Mouse (Mus musculus) ovary, postnatal 36 days (tissue): ENCODE results near the gene Tyw3.
"Not testable (repeated sequence)": the region's sequence is repeated elsewhere in the genome, so short reads cannot be mapped to it uniquely, and the experiment has no call there.

Experiments used
- DNase-seq: peaks from one replicate; pipeline ENCODE4 v3.0.0; 2022; ENCODE audit warnings: low spot score, mixed read lengths

Gene Tyw3

DNA sequence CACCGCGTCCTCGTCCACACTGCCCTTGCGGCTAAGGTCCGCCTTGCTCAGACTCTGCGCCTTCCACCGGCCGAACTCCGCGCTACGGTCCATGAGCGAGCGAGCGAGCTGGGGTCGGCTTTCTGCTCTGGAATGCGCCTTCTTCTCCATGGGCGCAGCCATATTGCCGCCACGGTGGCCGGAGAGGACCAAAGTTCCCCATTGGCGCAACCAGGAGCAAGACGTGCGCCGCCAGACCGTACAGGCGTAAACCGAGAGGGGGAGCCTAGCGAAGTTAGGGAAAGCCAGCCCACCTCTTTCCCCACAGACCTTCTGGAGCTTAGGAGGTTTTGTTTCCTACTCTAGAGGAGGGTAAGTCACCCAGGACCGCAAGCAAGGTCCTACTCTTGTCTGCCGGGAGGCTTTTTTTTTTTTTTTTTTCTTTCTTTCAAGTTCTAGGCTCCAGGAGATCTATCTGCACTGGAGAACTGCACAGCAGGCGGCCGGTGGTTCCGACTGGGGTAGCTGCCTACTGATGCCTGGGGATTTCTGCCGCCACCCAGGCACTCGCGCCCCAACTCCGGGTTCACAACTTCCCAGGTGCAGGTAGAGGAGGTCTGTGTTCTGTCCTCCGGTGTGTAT, at the start of gene Tyw3:
Gene Tyw3 (minus strand): TSS at position 171 of the 621 bp plus-strand sequence.
- peak; percentile 97 for DNase-seq

DNA sequence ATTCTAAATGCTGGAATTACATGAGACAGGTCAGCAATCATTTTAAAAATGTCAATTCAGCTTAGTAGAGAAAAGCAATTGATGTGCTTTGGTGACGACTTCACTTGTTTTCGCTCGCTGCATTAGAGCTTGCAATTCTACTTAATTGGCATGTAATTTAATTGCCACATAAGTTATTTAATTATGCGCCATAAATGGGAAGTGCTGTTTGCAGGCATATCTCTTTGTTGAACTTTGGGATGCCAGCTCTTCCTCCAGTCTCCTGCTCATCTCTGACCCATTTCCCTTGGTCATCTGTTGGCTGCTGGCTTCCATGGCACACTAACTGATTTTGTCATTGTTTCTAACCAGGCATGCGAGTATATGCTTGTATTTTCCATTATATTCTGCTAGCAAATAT, 36.2 kb upstream of the Tyw3 start:
- DNase-seq, result no peak

DNA sequence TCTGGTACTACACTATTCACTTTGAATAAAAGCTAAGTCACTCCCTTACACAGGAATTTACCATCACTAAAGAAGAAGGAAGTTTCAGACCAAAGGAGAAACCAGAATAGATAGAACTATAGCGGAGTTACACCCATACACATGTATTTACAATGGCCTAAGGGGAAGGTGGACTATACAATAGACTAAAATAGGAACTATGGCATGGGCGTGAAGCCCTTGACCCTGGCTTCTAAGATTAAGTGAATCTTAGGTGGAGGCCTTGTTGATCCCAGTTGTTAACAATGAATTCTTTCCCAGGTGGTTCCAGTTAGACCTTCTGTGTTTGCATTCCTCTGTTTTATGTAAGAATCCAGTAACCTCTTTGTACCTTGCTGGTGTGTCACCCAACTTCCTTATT, 34.4 kb upstream of the Tyw3 start:
- not testable (repeated sequence) for DNase-seq

DNA sequence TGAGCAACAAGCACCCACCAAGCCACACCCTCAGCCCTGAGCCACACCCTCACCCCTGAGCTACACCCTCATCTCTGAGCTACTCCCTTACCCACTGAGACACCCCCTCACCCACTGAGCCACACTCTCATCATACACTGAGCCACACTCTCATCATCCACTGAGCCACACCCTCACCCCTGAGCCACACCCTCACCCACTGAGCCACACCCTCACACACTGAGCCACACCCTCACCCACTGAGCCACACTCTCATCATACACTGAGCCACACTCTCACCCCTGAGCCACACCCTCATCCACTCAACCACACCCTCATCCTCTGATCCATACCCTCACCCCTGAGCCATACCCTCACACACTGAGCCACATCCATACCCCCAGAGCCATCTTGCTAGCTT, 31.4 kb upstream of the Tyw3 start:
- DNase-seq, result no peak

DNA sequence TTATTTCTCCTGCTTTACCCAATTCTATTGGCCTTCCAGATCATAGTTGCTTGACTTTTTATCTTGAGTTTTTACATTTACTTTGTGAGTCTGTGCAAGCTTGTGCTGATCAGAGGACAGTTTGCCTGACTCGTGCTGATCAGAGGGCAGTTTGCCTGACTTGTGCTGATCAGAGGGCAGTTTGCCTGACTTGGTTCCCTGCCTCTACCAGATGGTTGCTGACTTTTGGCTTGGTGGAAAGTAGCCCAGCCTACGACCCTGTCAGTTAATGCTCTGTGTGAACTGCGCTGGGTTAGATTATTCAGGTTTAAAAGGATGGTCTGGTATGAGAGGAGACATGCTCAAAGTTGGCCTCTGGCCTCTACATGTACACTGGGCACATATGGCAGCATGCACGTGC, 19.2 kb upstream of the Tyw3 start:
- no peak for DNase-seq

DNA sequence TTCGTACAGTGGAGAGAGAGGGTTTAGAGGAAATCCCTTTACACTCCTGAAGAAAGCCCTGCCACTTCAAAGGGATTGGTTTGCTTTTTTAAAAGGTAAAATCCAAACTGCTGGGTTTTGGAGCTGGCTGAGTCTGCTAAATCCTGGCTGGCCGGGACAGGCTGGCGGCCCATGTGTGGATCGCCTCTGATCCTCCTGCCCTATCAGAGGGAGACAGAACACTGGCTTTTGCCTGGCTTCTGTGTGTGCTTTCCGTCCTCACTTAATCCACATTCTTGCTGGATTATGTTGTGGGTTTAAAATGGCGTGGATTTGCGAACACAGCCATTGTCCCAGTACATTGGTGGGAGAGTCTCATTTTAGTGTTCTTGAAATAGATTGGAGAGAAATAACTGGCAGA, 18.4 kb upstream of the Tyw3 start:
- no peak for DNase-seq

DNA sequence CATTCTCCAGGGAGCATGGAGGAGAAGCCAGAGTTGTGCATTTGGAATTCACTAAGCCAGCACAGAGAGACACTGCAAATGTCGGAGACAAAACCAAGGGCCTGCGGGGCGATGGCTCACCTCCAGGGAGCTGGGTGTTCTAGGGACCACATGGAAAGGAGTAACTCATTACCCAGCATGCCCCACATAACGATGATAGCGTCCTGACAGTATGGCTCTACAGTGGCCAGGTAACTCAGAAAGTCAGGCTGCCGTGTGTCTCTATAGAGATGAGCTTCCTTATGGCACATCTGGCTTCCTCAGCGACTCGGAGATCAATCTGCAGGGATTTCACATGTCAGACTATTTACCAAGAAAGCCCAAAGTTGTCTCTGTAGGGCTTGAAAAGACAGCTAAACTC, 17.9 kb upstream of the Tyw3 start:
- DNase-seq, result no peak

DNA sequence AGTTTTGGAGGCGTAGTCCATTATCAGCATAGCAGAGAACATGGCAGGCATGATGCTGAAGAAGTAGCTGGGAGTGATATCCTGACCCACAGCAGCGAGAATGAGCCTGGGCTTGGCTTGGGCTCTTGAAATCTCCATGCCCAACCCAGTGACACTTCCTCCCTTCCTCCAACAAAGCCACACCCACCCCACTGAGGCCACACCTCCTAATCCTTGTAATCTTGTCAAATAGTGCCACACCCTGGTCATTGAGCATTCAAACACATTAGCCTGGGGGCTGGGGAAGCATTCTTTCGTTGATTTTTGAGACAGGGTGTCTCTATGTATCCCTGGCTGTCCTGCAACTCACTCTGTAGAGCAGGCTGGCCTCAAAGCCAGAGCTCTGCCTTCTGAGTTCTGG, 15.0 kb upstream of the Tyw3 start:
- DNase-seq, result no peak

DNA sequence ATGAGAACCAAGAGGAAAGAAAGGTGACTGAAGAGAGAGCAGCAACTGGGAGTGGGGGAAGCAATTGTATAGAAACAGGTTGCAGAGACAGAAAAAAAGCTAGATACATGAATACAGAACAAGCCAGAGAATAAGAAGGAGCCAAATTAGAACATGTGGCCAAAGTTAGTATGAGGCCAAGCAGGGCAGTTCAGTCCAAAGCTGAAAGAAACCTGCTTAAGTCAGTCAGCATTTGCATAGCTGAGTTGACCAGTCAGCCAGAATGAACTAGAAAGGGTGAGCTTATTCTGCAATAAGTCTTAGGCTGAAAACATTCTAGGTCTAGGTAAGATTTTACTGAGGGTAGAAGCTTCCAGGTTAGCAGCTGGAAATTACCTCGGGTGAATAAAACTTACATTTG, 11.0 kb upstream of the Tyw3 start:
- DNase-seq, result no peak

DNA sequence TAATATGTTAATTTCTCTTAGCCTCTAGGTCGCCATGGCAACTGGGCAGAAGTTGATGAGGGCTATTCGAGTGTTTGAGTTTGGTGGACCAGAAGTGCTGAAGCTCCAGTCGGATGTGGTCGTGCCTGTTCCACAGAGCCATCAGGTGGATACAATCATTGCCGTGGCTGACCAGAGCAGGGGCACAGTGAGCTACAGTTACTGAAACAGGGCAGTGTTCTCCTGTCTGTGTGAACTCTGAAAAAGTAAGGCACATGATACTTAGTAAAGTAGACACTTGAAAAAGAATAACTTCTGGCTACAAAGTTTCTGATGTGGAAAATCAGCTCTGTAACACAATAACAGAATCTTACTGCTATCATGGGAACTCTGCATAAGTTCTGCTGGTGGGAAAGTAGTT, 8.0 kb upstream of the Tyw3 start:
- no peak for DNase-seq

DNA sequence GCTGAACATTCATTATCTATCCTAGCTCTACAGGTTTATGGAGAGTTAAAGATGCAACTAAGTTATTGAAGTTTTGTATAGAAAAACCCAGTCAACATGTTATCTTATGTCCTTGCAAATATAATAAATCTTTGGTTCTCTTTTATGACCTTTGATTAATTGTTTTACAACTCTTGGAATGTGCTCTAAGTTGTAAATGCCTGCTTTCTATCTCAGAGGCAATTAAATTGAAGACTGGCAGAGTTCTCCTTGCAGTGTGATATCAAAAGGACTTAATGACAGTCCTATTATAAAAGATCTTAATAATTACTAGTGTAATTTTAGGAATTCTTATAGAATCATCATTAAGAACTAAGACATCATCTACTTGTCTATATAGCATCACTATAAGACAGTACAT, 5.2 kb upstream of the Tyw3 start:
- no peak for DNase-seq

DNA sequence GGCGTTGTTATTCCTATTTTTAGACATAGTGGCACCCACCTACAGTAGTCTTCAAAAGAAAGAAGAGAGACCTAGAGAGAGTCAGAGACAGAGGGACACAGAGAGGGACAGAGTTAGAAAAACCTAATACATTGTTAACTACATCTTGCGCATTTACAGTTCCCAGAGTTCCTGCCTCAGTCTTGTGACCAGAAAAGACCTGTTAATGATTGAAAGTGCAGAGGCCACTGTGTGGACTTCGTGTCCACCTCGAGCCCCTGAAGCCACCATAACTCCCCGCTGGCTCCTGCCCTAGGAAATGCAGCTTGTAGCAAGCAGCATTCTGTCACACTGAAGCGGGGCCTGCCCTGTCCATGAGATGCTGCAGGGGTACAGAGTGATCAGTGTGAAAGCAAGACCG, 657 bp upstream of the Tyw3 start:
- DNase-seq, result no peak

DNA sequence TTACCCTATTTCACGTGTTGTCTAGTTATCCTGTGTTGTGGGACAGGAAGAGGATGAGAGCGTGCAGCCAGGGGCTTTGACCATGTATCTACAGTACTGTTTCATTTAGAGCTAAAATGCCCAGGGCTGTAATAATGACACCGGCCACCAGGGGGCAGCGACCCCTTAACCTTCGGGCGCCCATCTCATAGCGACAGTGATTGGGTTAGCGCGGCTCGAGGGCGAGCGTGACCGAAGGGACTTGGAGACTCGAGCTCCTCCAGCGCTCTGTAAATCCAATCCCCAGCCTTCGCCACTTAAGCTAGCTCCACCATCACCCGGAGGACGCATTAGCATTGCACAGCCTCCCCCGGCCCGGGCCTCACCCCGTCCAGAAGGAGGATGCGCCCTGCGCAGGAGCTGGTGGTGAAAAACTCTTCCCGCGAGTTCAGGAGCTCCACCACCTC, 393 bp downstream of the Tyw3 start, which contains the start of gene Cryz:
Gene Cryz (plus strand): TSS at position 224 of the 446 bp plus-strand sequence.
- DNase-seq, result peak; percentile 86

DNA sequence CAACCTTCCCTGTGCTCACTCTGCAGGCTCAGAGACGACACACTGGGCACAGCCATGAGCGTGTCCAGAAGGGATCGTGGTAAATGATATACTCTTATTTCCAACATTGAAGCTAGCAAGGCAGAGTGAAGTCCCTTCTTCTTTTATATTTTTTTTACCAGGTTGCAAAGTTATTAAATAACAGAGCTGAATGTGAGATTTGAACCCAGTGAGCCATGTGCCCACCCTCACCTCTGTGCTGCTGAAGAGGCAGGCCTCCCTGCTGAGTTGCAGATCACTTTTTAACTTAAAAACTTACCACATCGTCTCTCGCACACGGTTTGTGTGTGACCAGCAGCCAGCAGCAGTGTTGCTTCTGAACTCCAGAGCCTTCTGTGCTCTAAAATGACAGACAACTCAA, 2.7 kb downstream of the Tyw3 start:
- no peak for DNase-seq

DNA sequence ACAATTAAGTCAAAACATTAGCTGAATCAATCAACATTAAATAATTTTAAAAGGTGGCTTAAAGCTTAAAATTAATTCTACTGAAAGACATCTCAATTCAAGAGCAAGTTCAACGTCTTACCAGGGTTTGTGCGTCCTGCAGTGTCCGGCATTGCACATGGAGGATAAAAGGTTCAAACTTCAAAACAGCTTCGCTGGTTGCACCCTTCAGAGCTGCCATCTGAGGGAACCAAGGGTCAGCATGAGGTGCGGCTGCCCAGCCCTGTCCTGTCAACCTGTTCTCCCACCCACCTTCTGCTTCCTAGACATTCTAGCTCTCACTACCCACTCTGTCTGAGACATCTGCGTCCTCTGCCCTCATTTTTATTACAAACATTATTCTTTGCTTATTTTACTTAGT, 3.3 kb downstream of the Tyw3 start:
- no peak for DNase-seq

DNA sequence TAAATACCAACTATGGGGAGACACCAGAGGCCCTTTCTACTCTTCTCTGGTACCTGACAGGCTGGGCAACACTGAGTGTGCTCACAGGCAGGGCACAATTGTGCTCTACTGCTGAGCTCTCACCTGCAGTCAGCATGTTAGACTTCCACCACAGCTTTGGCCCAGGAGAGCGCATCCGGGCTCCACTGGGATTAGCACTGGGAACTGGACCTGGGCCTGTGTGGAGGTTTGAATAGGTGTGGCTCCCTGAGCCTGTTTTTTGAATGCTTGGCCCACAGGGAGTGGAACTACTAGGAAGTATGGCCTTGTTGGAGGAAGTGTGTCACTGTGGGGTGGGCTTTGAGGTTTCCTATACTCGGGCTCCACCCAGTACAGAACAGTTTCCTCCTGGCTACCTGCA, 5.3 kb downstream of the Tyw3 start:
- no peak for DNase-seq

DNA sequence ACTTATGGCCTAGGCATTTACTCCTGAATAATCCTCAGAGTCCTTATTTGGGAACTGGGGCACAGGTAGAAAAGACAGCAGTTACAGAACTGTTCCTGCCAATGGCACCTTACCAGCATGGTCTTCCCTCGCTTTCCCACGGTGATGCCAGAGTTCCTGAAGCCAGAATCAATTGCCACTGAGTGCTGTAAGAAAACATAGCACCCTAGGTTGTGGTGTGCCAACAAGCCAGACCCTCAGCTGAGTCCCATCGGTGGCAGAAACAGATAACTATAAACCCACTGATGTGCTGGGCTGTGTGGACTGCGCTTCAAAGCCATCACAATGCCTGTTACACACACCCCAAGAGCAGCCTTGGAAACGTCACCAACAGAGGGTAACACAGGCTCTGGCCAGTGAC, 5.9 kb downstream of the Tyw3 start:
- no peak for DNase-seq

DNA sequence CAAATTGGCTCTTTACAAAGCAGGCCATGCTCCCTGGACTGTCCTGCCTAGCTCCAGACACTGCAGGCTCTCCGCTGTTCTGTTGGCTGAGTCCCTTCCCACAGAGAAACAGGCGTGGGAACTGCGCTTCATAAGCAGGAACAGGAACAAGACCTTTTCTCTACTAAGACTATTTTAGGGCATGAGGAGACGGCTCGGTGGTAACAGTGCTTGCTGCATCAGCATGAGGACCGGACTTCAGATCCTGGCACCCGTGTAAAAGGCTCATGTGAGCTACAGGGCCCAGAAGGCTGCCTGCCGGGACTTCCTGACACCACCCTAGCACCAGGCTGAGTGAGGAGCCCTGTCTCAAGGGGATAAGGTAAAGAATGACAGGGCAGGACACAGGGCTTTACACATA, 12.6 kb downstream of the Tyw3 start:
- no peak for DNase-seq

DNA sequence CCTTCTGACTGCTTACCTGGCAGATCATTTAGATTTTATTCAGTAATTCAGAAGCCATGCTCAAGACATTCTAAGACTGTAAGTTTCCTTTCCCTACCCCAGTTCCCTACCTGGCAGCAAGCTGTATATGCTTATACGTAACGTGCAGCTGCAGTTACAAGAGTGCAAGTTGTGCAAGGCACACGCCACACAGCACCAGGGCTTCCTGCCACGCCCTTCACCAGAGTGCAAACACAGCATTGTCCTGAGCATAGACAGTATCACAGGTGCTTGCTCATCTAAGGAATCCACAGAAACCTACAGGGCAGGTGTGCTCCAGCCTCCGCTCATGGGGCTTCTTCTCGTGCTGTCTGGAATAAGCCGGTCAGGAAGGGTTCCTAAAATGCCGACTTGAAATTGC, 19.0 kb downstream of the Tyw3 start:
- DNase-seq, result no peak

DNA sequence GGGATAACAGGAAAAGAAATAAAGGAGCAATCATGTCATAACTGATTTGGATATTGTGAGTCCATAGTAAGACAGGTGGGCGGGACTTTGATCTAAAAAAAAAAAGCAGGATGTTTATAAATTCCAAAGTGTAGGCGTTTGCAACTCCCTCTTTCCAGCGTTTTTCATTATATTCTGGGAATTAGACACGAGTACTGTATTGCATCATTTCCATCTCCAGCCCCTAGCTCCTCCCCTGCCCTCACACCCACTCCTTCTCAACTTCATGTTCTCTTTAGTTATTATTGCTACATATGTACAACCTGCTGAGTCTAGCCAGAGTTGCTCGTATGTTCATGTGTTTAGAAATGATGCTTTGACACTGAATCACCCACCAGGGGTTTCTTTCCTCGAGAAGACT, 23.2 kb downstream of the Tyw3 start:
- no peak for DNase-seq

DNA sequence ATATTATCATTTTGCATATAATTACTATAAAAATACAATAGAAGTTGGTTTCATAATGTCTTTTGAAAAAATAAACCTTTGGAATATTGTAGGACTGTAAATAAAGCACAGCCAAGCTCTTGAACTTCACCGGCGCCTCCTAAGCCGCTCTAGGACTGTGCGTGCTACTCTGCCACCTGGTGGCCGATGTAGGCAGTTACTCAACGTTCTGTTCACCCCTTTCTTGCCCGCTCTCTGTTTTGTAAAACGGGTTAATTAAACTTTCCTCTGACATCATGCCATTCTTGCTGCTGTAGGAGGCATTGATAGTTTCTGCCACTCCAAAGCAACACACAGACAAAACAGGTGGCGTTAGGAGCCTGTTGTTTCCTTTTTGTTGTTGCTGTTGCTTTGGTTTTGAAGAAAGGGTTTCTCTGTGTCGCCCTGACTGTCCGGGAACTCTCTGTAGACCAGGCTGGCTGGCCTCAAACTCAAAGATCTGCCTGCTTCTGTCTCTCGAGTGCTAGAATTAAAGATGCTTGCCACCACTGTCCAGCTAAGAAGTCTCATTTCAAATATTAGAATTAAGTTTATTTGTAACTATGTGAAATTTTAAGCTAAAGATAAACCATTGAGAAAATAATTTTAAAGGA, 24.4 kb downstream of the Tyw3 start:
- peak; percentile 63 for DNase-seq

DNA sequence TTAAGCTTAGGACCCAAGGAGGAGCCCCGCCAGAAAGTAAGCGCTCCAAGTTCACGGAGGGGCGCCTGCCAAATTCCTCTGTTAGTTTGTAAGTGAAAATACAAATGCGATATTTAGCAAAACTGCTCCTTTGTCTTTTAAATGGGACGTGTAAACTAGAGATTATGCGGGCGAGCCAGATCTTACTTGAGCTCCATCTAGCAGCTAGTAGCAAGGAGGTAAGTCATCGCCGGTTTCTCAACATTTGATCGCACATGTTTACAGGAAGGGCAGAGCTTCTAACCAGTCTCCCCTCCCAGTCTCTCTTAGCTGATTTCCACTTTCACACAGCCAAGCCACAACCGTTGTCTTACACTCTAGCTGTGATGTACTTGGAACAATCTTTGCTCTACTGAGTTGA, 26.1 kb downstream of the Tyw3 start:
- no peak for DNase-seq

DNA sequence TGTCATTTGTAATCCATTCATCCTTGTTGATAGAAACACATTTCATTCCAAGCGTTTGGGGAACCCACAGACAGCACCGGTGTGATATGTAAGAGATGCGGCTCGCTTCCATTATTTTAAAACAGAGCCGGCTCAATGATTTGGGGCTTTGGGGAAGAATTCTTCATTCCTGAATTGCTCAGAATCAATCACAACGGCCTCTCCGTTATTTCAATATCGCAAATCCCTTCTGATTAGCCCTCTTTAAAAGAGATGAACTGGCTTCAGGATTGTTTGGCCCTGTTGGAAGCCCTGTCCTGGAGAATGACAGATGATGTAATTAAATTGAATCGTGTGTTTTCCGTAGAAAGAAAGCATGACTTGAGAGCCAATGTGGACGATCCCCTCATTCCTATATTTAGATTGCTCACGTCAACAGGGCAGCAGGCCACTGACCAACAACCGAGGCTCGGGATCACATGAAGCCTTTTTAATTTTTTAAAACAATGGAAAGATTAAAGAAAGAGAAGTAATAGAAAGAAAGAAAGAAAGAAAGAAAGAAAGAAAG, 26.8 kb downstream of the Tyw3 start:
- no peak for DNase-seq

DNA sequence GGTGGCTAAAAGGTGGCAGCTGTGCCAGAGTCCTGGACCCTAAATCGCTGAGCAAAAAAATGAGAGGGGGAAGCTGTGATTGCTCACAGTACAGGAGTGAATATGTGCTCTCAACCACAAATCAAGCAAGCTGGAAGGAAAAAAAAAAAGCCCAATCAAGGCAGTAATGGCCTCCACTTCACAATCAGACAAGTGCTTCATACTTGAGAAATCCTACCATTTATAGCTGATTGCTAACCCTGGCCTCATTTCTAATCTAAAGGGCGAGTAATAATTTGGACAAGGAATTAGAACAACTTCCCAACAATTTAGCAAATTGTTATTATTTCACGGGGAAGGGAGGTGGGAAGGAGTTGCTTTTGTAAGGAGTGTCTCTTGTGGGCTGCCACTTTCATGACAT, 31.5 kb downstream of the Tyw3 start:
- DNase-seq, result no peak
